Mouse (Mus musculus): ENCODE measurements around the gene Igfbp7.

Igfbp7 gene

DNA sequence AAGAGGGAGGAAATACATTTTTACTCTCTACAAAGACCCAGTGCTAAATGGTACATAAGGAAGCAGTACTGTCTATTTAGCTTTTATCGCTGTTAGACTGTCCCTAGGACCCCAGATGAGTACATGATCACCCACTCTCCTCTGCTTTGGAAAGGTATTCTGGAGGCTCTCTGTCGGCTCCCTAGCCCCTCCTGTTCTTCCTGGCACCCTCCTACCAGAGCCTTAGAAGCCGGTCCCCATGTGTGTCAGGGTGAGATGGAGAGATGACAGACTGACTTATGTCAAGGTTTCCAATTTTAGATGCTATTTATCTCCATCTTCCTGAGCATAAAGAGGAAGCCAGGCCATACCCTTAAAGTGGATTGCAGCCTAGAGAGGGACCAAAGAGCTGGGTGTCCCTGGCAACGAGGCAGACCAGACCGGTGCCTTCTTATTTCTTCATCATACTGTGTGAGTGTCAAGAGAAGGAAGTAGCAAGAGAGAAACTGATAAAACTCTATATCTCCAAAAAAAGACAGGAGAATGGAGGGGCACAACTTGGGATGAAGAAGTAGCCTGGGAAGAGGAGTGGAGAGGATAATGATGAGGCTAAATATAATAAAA lies 2.3 kb downstream of the Igfbp7 start:
- in situ Hi-C loops (cut with MboI), result no loop called here

DNA sequence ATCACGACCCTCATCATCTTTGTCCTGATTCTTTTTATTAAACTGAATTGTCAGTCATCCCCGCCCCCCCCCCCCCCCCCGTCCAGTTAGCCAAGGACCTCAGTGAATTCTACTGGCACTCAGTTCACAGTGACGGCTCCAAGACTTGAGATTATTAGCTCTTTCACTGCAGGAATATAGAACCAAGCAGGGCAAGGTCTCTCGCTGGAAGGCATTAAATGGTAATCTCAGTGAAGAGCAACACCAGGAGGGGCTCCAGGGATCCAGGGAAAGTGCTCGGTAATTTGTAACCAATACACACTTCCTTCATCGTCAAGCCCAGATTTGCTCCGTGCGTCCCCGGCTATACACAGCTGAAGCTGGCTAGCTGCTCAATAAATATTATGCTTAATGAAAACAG lies 2.9 kb downstream of the Igfbp7 start:
- in situ Hi-C loops (cut with MboI), result no loop called here

DNA sequence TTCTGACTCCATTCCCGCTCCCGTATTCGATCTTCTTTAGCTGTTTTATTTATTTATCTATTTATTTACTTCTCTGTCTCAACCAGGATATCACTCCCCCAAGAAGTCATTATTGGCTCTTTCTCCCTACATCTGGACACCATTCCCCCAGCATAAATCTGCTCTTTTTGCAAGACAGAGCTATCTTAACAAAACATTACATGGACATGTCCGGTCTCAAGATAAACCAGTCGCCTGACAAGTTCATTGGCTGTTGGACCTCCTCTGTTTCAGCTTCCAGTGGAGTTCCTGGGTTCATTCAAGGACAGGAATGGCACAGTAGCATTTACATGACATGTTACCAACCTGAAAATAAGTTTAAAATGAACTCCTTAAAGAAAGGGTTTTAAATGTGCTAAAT lies 4.9 kb downstream of the Igfbp7 start:
- in situ Hi-C loops (cut with MboI), result no loop called here

DNA sequence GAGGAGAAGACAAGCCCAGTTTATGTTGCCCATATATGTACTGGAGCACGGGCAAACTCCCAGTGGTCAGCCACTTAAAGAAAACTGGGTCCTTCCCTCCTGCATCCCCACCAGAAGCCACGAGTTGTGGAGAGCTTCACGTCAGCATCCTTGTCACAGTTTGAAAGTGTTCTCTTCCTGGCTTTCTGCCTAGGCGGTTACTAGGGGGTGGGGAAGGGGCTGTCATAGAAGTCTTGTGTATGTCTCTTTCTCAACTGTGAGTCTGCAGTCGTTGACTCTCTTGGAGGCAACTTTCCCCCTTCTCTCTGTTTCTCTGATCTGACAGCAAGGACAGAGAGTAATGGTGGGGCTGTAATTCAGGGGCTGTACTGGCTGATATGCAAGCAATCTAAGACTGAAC lies 5.7 kb downstream of the Igfbp7 start:
- in situ Hi-C loops (cut with MboI), result no loop called here

DNA sequence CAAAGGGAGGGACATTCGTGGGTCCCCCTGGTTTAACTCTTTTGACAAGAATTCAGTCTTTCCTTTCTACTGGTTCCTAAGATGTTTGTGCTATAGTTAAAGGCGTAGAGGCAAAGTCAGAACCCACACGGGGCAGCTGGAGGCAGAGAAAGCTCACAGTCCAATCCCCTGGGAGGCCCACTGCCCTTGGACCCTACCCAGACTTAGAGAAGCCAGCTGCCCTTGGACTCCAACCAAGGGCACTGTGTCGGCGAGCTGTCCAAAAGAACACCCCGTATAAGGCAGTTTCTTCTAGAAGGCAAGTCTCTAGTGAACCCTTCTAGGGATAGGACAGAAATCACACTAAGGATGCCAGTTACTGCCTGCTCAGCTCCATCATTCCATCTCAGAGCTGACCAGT lies 7.0 kb downstream of the Igfbp7 start:
- in situ Hi-C loops (cut with MboI), result no loop called here

DNA sequence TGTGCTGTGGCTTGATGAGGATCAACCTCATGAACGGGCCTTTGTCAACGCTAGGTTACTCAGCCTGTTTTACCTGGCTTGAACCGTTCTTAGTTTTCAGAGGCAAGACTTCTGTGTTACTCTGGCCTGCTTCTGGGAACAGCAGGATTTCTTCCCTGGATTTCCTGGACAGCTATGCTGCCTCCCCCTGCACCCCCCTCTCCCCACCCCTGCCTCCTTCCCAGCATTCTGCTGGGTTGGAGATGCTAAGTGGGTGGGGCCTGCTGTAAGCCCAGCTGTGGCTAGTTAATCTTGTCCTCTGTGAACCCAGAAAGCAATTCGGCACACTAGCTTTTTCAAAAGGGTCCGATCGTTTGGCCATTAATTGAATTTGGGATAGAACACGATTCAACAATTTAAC lies 7.7 kb downstream of the Igfbp7 start:
- in situ Hi-C loops (cut with MboI), result no loop called here

DNA sequence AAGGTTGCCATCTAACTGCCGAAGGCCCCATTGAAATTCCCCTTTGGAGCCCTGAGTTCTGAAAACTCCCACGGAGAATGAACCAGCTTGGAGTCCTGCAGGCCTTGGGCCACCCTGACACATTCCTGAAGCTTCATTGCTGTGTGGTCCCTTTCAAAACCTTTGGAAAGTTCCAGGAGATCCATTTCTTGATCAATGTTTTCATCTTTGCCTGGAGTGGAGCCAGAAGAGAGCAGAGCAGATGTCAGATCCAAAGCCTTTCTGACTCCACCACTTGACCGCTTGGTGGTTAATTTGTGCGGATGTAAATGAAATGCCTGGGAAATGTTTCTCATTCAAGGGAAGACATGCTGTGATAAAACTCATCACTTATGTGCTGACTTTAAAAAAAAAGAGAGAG lies 8.8 kb downstream of the Igfbp7 start:
- in situ Hi-C loops (cut with MboI), result no loop called here

DNA sequence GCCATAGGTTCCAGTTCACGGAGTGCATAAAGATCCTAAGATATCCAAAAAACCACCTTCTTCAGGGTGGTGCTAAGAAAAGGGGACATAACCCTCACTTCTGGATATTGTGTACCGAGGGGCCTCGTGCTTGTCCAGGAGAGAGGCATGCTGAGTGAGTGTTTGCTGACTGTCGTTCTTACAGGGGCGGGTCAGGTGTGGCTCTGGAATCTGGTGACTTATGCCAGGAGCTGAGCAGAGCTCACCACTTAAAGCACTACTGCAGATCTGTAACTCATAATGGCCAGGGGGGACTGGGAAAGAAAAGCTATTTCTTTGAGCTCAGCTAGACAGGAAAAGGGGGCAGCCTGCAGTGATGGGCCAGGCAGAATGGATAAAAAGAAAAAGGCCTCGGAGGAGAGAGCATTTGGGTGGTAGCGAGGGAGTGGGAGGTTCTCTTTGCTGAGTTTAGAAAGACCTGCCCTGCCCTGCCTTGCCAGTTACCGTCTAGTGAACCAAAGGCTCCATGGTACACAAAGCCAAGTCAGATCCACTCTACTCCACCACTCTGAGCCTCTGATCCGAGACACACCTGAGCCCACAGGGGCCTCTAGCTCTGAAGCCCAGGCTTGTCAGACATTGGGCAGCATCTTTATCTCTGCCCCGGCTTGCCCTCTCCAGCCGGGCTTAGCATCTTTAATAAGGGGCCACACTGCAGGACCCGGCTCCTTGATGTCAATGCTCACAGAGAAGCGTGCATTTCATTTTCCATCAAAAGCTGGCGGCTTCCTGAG lies 9.4 kb downstream of the Igfbp7 start:
- in situ Hi-C loops (cut with MboI), result no loop called here

DNA sequence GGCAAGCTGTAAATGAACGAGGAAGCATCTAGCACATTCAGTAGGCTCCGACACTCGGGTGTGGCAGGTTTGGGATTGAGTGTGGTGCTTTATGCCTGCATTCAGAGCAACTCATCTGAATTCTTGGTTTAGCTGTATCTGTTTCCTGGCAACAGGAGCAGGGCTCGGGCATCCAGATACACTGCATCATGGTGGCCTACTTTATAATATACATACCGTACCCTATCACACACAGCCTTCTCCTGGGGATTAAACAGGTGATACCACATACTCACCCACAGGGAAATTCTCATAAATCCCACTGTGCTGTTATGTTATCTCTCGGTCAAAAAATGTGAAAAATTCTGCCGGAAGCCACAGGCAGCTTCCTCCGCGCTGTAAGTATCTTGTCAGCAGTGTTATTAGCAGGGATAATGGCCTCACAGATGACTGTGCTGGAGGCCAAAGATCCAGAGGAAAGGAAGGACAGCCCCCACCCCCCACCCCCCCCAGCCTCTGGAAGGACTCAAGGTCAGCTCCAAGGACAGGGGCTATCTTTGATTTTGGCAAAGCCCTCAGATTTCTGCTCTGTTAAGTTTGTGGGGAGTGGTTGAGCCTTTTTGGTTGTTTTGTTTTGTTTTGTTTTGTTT lies 13.7 kb downstream of the Igfbp7 start:
- in situ Hi-C loops (cut with MboI), result no loop called here

DNA sequence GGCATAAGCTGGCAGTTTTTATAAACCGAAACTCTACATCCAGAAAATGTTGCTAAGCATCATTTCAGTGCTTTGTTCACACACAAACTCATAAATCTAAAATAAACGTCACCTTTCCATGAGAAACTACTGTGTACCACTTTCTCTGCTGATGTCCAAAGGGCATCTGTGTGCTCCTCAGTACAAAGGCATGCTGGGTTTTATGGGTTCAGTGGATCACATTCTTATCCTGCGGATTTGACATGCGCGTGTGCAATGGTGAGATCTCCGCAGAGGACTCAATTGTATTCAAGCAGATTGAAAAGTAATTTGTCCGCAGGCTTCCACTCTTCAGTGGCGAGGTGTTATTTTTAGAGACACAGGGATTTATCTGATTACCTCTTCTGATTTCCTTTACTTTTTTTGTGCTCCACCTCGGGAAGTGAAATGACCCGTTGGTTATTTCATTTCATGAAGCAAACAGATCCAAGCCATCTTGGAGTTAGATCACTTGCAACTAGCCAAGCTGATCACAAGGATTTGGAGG lies 14.7 kb downstream of the Igfbp7 start:
- in situ Hi-C loops (cut with MboI), result no loop called here

DNA sequence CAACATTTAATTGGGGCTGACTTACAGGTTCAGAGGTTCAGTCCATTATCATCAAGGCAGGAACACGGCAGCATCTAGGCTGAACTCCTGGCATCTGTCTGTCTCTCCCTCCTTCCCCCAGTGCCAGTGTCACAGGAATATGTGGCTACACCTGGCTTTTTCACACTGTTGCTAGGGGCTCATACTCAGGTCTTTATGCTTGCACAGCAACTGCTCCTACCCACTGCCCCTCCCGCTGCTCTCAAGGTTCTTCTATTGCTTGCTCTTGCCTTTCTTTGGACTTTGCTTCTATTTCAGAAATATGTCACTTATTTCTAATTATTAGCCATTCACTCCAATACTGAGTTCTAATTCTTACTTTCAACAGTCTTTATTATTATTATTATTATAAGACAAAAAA lies 17.6 kb downstream of the Igfbp7 start:
- in situ Hi-C loops (cut with MboI), result no loop called here

DNA sequence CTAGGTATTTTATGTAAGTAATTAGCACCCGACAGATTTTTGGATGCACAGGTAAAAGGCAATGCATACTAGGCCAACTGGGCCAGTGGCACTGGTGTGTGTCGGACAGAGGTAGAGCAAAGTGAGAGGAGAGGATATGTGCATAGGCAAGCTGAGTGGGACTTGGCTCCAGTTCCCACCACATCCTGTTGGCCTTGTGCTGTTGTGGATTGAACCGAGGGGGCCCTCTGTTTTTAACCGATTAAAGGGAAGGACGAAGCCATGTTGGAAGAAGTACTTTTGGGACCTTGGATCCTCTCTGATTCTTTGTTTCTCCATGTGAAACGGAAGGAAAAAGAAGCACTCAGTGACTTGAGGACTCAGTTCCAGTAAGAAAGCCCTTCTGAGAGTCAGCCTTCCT lies 19.5 kb downstream of the Igfbp7 start:
- in situ Hi-C loops (cut with MboI), result no loop called here

DNA sequence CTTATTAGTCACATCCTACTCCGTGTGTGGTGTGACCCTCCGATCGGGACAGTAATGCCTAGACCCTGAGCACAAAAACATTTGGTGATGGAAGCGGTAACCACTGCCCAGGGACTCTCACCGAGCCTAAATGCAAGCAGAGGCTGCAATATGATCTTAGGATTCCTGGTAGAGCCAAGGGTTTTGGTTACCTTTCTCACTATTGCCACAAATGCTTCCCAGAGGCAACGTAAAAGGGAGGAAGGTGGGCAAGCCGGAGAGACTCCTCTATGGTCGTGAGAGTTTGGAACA lies 20.5 kb downstream of the Igfbp7 start:
- in situ Hi-C loops (cut with MboI), result no loop called here

DNA sequence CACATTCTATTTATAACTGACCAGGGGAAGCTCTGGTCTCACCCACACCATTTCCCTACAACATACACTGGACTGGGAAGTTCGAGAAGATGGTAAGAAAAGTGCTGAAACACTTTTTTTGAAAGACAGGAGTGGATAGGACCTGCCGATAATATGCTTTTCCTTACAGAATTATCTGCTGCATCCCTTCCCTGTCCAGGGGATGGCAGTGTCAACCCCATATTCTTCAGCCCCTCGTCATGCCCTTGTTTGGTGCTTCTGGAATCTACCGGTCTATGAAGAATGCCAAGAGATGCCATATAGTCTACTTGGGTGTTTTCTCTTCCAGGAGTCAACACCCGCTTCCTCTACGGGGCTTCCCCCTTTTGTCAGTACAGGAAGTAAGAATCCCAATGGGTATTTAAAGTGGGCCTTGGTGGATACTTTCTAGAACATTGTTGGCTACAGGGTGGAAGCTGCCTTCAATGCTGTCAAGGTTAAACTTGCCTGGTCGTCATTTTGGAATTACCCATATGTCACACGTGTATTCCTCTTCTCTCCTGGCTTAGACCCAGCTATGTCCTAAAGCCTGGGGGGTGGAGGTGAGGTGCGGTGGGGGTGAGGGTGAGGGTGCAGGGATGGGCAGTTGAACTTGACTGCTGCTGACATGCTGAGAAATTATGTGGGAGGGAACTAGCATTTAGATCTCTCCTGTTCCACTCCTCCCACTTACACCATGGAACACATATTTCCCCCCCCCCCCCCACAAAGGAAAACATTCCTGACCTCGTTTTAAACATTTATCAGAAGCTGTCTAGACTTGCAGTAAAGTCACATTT lies 21.0 kb downstream of the Igfbp7 start:
- in situ Hi-C loops (cut with MboI), result no loop called here

DNA sequence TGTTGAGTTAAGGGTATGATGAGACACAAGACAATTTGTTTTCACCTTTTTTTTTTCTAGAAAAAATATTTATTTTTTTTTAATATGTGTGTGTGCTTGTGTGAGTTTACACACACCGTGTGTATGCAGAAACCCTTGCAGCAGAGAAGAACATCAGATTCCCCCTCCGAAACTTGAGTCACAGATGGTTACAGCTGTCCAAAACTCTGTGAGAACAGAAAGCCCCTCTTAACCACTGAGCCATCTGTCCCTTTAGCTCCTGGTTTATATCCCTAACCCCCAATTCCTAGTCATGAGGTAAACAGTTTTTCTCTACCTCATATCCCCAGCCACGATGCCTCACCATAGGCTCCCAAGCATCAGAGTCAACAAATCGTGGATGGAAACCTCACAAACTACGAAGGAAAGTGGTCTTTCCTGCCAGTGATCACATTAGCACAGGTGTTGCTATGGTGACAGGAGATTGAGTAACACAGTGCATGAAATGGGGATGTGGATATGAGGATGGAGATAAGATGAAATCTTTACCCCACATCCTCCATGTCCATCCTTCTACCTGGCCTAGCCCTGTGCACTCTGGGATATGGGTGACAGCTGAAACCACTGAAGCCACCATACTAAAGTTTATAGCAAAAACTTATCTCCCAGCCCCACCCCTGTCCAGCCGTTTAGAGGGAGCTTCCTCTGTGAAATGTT lies 21.8 kb downstream of the Igfbp7 start:
- in situ Hi-C loops (cut with MboI), result no loop called here

DNA sequence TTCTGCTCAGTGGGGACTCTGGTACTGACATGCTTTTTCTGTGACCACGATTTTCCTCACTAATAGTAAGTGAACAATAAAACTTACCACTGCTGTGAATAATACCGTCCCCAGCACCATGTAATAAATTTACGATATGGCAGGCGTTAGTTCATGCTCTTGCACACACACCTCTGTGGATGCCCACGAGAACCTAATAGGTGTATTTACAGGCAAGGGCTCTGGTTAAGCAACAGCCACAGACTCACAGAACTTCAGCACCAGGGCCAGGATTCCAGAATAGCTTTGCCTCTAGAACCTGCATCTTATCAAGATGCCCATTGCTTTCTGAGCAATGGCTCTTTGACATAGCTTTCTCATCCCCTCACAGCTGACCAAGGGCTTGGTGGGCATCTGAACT lies 22.6 kb downstream of the Igfbp7 start:
- in situ Hi-C loops (cut with MboI), result no loop called here

DNA sequence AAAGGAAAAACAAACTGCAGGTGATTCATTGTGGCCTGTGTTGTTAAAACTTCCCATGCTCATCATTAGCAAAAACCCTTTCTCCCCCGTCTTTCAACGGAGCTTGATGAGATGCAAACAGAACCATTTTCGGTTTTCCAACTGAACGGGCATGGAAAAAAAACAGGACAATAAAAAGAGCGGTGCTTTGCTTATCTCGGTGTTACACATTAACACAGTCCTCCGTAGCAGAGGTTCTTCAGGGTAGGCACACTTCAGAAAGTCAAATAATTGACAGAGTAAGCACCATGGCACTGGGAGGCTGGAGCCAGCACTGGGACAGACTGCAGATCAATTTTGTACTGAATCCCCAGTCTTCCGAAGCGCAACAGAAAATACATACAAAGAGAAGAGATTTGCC lies 23.1 kb downstream of the Igfbp7 start:
- in situ Hi-C loops (cut with MboI), result no loop called here

DNA sequence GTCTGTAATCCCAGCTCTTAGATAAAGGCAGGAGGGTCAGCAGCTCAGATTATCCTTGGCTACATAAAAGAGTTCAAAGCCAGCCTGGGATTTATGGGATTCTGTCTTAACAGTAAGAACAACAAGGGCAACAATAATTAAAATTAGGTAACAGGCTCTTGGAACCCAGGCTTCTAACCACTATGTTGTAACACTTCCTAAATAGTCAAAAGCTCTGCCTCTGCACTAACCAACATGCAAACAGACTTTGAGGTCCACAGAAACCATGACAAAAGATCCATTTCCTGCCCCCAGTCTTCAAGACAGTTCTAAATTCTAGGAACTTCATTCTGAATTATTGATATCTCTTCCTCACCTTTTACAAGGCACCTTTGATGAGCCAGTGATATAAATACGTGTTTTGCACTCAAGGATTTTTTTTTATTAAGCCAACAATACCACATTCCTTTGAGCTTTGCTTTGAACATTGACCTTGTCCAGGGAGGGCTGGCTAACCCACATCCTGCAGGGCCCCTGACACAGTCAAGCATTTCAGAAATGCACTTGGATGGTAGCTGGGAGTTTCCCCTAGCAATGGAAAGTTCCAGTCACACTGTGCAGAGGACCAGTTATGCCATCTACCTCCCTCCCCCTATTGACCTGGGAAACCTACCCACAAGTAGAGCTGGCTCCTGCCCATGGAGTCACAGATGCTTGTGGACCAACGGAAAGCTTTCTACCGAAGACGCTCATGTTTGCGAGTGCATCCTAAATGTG lies 23.9 kb downstream of the Igfbp7 start:
- in situ Hi-C loops (cut with MboI), result no loop called here

DNA sequence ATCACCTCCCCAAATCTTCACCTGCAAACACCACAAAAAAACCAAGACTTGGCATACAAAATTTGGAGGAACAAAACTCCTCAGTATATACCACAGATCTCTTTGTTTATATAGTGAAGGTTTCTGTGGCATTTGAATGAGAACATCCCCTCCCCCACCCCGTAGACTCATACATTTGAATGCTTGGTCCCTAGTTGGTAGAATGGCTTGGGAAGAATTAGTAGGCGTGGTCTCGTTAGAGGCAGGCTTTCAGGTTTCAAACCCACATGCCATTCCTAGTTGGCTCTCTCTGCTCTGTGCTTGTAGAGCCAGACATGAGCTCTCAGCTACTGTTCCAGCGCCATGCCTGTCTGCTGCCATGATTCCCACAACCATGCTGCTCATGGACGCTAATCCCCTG lies 26.2 kb downstream of the Igfbp7 start:
- in situ Hi-C loops (cut with MboI), result no loop called here

DNA sequence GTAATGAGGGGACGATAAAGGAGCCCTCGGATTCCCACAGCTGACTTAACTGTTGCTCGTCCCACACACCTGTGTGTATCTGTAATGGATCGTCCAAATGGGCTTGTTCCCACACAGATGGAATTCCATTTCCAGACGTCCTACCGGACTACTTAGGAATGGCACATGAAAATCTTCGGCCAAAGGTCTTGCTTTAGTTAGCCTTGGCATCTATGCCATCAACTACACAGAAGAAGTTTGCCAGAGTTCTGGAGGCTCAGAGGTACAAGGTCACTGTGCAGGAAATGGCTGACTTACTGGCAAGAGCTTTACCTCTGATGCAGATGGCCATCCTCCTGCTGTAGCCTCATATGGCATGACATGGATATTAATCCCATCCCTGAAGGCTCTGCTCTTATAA lies 26.6 kb downstream of the Igfbp7 start:
- in situ Hi-C loops (cut with MboI), result no loop called here

DNA sequence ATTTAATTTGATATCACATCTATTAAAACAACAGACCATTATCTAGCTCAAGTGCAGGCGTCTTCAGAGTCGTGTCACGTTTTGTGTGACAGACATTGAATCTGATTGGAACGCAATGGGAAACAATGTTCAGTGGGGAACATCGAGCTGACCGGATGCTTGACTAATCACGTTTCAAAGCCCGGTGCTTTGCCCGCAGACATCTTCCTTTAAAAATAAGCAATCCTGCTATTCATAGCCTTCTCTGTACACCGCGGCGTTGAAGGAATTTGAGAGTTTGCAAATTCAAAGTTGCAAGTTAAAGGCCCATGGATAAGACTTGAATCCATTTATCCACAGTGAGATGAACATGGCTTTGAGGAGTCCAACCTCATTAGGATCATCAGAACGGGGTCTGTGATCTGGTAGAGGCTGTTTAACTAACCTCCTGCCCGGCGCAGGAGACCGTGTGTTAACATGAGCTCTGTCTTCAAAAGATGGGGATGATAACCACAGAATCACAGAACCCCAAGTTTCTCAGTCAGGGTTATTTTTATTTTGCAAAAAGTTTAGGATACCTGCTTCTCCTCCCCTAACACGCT lies 27.4 kb downstream of the Igfbp7 start:
- in situ Hi-C loops (cut with MboI), result no loop called here

Data from mature B cell (primary cell).